Mouse (Mus musculus): ENCODE measurements around the gene 2200002J24Rik.
"Not testable (repeated sequence)": the region's sequence is repeated elsewhere in the genome, so short reads cannot be mapped to it uniquely, and the experiment has no call there.

Gene 2200002J24Rik

DNA sequence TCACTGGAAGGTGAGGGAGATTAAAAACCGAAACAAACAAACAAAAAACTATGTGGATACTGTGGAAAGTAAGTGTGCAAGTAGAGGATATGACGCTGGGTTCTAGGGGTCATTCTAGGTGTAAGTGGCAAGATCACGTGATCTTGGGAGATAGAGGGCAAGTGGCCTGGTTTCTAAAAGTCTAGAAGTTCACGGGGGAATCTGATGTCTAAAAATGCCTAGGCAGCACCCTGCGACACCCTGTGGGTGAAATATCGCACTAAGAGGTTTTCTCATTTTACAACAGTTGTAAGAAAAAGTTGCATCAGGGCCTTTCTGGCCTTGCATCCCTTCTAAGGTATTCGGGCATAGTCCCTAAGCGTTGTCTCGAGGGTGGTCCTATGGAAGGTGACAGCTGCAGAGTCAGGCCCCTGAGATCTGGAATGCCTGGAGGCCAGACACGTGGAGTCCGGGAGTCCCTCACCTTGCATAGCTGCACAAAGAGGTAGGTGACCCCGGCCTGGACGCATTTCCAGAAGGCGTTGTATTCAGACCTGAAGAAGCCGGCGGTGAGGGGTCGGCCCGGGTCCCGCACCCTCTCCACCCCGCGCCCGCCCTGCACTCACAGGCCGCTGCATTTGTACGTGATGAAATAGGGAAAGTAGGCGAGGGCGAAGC, 30.1 kb downstream of the 2200002J24Rik start:
- peak in 1 of 2 experiments; percentile 17 for DNase-seq

DNA sequence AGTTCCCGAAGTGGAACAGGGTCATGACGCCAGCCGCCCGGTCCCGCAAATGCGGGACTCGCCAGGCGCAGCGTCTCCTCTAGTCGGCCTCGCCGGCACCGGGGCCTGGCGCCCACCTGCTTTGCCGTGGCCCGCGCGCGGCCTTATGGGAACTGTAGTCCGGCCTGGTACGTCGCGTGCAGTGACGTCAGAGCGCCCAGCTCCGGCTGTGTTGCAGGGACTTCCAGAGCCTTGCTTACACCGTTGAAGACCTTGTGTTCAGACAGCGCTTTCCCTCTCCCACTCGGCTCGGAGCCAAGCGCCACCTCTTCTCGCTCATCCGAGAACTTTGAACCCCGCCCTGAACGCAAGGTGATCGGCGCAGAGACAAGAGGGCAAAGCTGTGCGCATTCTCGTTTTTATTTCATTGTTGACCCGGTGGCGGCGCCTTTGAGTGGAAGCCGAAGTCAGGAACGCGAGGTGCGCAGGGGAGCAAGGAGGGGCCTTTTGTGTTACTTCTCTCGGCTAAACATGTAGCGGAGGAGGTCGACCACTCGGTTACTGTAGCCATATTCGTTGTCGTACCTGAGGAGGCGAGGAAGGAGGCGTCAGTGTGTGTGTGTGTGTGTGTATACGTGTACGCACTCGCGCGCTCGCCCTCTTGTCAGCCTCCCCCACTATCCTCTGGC, 30.8 kb downstream of the 2200002J24Rik start, which contains the start of gene Tmem147:
Gene Tmem147, minus strand, starts transcription at position 145 of the 668 bp plus-strand sequence.
- DNase-seq, result peak; percentile 98 to 99

DNA sequence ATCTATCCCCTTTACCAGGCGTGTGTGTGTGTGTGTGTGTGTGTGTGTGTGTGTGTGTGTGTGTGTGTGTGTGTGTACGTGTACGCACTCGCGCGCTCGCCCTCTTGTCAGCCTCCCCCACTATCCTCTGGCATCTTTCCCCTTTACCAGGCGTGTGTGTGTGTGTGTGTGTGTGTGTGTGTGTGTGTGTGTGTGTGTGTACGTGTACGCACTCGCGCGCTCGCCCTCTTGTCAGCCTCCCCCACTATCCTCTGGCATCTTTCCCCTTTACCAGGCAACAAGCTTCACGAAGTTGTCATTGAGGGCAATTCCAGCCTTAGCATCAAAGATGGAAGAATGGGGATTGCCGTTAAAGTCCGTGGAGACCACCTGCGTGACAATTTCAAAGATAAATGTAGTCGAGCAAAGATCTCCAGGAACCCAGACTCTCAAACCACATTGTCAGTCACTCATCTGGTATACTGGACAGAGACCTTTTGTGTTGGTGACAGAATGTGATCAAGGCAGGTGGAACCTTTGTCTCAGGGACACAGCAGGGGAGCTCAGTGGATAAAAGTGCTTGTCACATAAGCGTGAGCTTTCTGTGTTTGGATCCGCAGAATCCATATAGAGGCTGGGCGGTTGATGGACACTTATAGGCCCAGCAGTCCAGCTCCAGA, 31.5 kb downstream of the 2200002J24Rik start:
- DNase-seq, result not testable (repeated sequence)

DNA sequence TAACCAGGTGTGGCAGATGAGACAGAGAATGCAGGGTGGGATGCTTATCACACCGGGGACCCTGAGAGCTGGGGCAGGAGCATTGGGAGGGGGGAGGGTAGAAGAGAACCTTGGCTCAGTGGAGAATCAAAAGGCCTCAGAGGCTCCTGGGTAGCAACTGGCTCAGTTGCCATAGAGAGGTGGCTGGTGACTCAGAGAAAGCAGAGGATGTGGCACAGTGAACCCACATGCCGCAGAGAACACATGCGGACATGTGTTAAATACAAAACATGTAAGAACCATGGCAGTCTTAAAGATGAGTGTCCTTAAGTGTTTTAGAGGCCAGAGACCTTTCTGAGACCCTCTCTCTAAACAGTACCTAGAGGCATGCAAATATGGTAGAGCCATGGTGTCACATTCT, 37.5 kb downstream of the 2200002J24Rik start:
- no peak for DNase-seq

DNA sequence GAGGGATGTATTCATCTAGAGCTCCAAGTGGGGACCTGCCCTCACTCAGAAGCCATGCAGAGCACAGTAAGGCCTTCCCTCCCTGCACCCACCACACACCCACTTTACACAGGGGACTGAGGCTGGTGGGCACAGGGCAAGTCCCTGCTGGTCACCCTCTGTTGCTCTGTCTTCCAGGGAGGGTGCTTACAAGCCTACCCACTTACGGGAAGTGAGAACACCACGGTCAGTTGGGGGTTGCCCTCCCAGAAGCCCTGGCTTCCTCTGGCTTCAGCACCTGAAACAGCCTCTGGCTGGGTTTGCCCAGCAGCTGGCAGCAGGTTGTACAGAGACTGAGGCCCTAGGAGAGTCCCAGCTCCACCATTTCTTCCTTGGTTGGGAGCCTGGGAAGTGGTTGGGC, 43.8 kb downstream of the 2200002J24Rik start:
- not testable (repeated sequence) for DNase-seq

DNA sequence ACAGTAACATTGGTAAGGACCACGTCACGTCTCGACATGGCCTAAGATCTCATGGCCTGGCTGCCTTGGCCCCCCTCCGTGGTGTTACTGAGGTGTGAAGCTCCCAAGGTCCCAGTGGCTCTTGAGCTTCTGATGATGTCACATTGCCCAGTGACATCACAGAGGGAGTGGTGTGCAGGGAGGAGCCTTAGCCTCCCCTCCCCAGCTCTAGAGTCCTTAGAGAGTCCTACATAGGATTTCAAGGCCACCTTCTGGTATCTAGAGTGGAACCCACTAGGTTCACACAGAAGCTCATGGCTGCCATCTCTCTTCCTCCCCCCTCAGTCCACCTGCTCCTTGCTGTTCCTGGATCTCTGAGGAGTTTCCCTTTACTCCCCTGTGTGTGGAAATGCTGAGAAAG, 44.9 kb downstream of the 2200002J24Rik start, which contains the start of gene Gapdhs:
Gene Gapdhs, minus strand, starts transcription at position 65 of the 400 bp plus-strand sequence.
- DNase-seq, result not testable (repeated sequence)

DNA sequence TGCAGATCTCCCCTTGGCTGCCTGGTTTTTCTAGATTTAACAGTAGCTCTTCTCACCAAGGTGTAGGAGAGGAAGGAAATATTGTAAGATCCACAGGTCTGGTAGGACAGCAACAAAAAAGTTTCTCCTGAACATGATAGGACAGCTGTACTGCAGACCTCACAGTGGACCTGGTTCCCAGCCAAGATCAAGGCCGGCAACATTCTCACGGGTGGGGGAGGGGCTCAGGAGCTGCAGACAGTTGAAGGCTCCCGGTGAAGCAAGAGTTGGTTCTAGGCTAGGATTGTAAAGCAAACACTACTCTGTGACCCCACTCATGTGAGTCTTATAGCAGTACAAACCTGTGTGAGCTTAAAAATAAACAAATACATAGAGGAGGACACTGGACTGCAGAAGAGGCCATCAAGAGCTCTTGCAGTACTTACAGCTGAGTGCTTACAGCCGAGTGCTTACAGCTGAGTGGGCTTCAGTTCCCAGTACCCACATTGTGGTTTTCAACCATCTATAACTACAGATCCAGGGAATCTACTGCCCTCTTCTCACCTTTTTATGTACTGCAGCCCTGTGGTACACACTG, 45.4 kb downstream of the 2200002J24Rik start:
- peak; percentile 41 to 62 for DNase-seq

DNA sequence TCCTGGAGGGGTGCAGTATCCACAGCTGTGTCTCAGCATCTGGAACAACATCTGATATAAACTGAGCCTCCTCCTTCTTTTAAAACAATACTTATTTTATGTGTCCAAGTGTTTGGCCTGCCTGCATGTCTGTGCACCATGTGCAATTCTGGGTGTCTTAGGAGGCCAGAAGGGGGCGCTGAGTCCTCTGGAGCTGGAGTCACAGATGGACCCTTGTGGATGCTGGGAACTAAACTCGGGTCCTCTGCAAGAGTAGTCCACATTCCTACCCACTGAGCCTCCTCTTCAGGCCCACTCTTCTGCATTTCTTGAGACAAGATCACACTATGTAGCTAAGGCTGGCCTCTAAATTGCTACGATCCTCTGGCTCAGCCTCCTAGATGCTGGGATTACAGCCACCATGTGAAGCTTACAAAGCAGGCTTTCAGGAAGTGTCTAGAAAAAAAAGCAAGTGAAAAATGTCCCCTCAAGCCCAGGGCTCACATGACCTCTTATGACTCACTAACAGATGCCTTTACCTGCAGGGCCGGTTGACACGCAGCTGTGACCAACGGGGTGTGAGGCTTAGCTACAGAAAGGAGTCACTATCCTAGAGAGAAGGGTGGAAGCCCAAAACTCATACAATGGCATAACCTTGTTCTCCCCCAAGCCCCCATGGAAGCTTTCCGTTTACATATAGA, 48.9 kb downstream of the 2200002J24Rik start:
- DNase-seq, result no peak
